Mouse (Mus musculus): ENCODE measurements around the gene Rnf212b.

DNA sequence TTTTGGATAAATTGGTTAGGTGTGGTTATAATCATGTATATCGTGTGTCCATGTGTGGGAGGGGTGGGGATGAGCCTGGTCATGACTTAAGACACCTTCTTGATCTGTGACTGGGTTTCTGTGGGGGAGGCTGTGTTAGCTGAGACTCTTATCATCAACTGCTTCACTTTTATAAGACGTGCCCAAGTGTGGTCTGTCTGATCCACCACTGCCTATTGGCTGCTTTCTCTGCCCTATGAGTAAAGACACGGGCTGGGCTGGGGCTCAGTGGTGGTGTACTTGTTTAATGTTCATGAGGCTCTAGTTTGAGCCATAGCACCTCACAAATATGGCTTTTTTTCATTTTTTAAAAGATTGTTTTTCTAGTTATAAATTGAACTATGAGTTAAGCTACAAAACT is 1.8 kb downstream of the Rnf212b start:
- TF ChIP-seq CTCF (IDR thresholded peaks at IDR 0.05; ENCODE audit: insufficient read depth, low read length) (no peak), POLR2A (IDR thresholded peaks at IDR 0.05; ENCODE audit: borderline replicate concordance, extremely low read depth, low read depth, low read length) (no peak)

Data from lung, adult 2 months (tissue).